Mouse (Mus musculus): ENCODE data around the gene N4bp3.

N4bp3 gene

DNA sequence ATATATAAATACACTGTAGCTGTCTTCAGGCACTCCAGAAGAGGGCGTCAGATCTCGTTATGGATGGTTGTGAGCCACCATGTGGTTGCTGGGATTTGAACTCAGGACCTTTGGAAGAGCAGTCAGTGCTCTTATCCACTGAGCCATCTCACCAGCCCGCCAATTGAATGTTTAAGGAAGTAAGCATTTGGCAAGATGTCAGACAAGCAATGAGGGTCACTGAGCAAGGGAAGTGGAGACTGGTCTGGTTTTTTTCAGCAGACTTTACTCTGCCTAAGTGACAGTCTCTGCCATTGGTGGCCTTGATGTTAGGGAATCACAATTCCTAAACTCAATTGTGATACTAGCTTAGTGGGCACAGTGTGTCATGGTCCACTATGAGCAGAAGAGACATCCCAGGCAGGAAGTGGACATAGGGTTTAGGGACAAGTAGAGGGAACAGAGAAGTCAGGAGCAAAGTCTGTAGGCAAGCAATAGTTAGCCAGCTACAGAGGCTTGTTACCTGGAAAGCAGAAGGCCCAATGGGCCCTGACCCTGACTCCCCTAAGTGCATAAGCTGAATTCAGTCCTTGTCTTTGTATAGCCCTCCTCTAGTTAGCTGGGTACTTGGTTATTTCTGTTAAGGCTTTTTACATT lies 55.8 kb downstream of the N4bp3 start:
- DNase-seq: no peak

DNA sequence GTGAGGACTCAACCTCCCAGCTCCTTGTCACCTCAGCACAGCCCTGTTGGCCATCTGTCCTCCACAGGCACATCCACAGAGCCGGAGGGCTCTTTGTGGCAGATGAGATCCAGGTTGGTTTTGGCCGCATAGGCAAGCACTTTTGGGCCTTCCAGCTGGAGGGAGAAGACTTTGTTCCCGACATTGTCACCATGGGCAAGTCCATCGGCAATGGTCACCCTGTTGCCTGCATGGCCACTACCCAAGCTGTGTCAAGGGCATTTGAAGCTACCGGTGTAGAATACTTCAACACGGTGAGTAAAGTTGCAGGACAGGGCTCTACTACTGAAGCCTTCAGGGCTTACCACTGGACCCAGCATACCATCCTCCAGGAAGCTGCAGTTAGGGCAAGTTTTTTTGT lies 56.8 kb downstream of the N4bp3 start:
- DNase-seq: no peak

DNA sequence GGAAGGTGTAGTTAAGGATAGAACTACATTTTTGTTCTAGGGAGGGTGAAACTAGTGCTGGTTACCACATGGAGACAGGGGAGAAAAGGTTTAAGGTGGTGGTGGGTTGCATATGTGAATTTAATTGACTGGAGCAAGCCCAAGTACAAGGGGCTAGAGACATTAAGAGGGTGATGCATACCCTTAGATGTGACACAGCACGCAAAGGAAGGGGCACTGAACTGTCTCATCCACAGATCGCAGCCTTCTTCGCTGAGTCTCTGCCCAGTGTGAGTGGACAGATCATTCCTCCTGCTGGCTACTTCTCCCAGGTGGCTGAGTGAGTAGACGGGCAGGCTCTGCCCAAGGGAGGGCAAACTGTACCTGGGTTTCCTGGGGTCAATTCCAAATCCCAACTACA lies 57.3 kb downstream of the N4bp3 start:
- no peak for DNase-seq
